Mouse (Mus musculus): ENCODE data around the gene Crip1. TPM values are rescaled to one million over a fixed set of nuclear protein-coding genes. Genes with fewer than 3 reads are reported as not detected.

The Crip1 gene
- polyA plus RNA-seq, 1 experiment from 2014 or later: 30.6 TPM

GRCm38 (mm10) chr12:113124726-113125125 lies 21.4 kb upstream of the Crip1 start:
- Histone ChIP-seq H3K4me2 (ENCODE audit: low read length) (no peak overlapping the region), H3K9ac (replicated peaks; ENCODE audit: low read depth, low read length) (no peak overlapping the region), H3K4me1 (replicated peaks; ENCODE audit: control insufficient read depth, insufficient read depth, low read length) (no peaks in the 10 kb centered on the region), H3K27me3 (replicated peaks; ENCODE audit: control insufficient read depth, insufficient read depth, low read length) (no peaks in the 10 kb centered on the region), H3K4me3 (replicated peaks; ENCODE audit: low read length) (no peak overlapping the region), H3K27ac (ENCODE audit: low read length) (no peak overlapping the region), H3K36me3 (ENCODE audit: control insufficient read depth, insufficient read depth) (peaks cover 45% of the 10 kb centered on the region), H3K9me3 (ENCODE audit: control insufficient read depth, low read length) (no peaks in the 10 kb centered on the region)
- 96% methylated on average over 6 of the region's 6 CpGs for WGBS
- ATAC-seq: no peak

GRCm38 (mm10) chr12:113130732-113131131 lies 15.4 kb upstream of the Crip1 start:
- no peak for ATAC-seq
- Histone ChIP-seq H3K27ac (ENCODE audit: low read length) (no peak overlapping the region), H3K4me1 (replicated peaks; ENCODE audit: control insufficient read depth, insufficient read depth, low read length) (no peaks in the 10 kb centered on the region), H3K9ac (replicated peaks; ENCODE audit: low read depth, low read length) (no peak overlapping the region), H3K4me2 (ENCODE audit: low read length) (no peak overlapping the region), H3K36me3 (ENCODE audit: control insufficient read depth, insufficient read depth) (peaks cover 55% of the 10 kb centered on the region), H3K9me3 (ENCODE audit: control insufficient read depth, low read length) (no peaks in the 10 kb centered on the region), H3K4me3 (replicated peaks; ENCODE audit: low read length) (no peak overlapping the region), H3K27me3 (replicated peaks; ENCODE audit: control insufficient read depth, insufficient read depth, low read length) (no peaks in the 10 kb centered on the region)
- WGBS: 95% methylated on average over 8 of the region's 8 CpGs

GRCm38 (mm10) chr12:113131601-113132000 lies 14.5 kb upstream of the Crip1 start:
- WGBS: 97% methylated on average over 14 of the region's 14 CpGs
- no peak overlapping the region for H3K9ac ChIP-seq (replicated peaks; ENCODE audit: low read depth, low read length)
- no peaks in the 10 kb centered on the region for H3K9me3 ChIP-seq (ENCODE audit: control insufficient read depth, low read length)
- no peaks in the 10 kb centered on the region for H3K4me1 ChIP-seq (replicated peaks; ENCODE audit: control insufficient read depth, insufficient read depth, low read length)
- no peak for ATAC-seq
- H3K4me2 ChIP-seq (ENCODE audit: low read length): no peak overlapping the region
- H3K36me3 ChIP-seq (ENCODE audit: control insufficient read depth, insufficient read depth): peaks cover 61% of the 10 kb centered on the region
- H3K27ac ChIP-seq (ENCODE audit: low read length): no peak overlapping the region
- H3K27me3 ChIP-seq (replicated peaks; ENCODE audit: control insufficient read depth, insufficient read depth, low read length): no peaks in the 10 kb centered on the region
- no peak overlapping the region for H3K4me3 ChIP-seq (replicated peaks; ENCODE audit: low read length)

- ATAC-seq: no peak
- Histone ChIP-seq H3K27ac (ENCODE audit: low read length) (no peak overlapping the region), H3K9me3 (ENCODE audit: control insufficient read depth, low read length) (no peaks in the 10 kb centered on the region), H3K4me3 (replicated peaks; ENCODE audit: low read length) (no peak overlapping the region), H3K36me3 (ENCODE audit: control insufficient read depth, insufficient read depth) (peaks cover 68% of the 10 kb centered on the region), H3K27me3 (replicated peaks; ENCODE audit: control insufficient read depth, insufficient read depth, low read length) (no peaks in the 10 kb centered on the region), H3K4me1 (replicated peaks; ENCODE audit: control insufficient read depth, insufficient read depth, low read length) (no peaks in the 10 kb centered on the region), H3K9ac (replicated peaks; ENCODE audit: low read depth, low read length) (no peak overlapping the region), H3K4me2 (ENCODE audit: low read length) (no peak overlapping the region)
- 49% methylated on average over 2 of the region's 2 CpGs for WGBS
Observed at GRCm38 (mm10) chr12:113132567-113132966, 13.5 kb upstream of the Crip1 start.

- ATAC-seq: no peak
- no peaks in the 10 kb centered on the region for H3K4me1 ChIP-seq (replicated peaks; ENCODE audit: control insufficient read depth, insufficient read depth, low read length)
- no peak overlapping the region for H3K9ac ChIP-seq (replicated peaks; ENCODE audit: low read depth, low read length)
- H3K27ac ChIP-seq (ENCODE audit: low read length): no peak overlapping the region
- no peak overlapping the region for H3K4me3 ChIP-seq (replicated peaks; ENCODE audit: low read length)
- WGBS: 87% methylated on average over 9 of the region's 9 CpGs
- peaks cover 61% of the 10 kb centered on the region for H3K36me3 ChIP-seq (ENCODE audit: control insufficient read depth, insufficient read depth)
- no peaks in the 10 kb centered on the region for H3K9me3 ChIP-seq (ENCODE audit: control insufficient read depth, low read length)
- H3K27me3 ChIP-seq (replicated peaks; ENCODE audit: control insufficient read depth, insufficient read depth, low read length): no peaks in the 10 kb centered on the region
- H3K4me2 ChIP-seq (ENCODE audit: low read length): no peak overlapping the region
Observed at GRCm38 (mm10) chr12:113133260-113133659, 12.9 kb upstream of the Crip1 start.

- no peak overlapping the region for H3K4me2 ChIP-seq (ENCODE audit: low read length)
- no peak overlapping the region for H3K4me3 ChIP-seq (replicated peaks; ENCODE audit: low read length)
- peaks cover 5% of the 10 kb centered on the region for H3K4me1 ChIP-seq (replicated peaks; ENCODE audit: control insufficient read depth, insufficient read depth, low read length)
- H3K9me3 ChIP-seq (ENCODE audit: control insufficient read depth, low read length): no peaks in the 10 kb centered on the region
- WGBS: 82% methylated on average over 5 of the region's 5 CpGs
- H3K27ac ChIP-seq (ENCODE audit: low read length): no peak overlapping the region
- peaks cover 56% of the 10 kb centered on the region for H3K36me3 ChIP-seq (ENCODE audit: control insufficient read depth, insufficient read depth)
- H3K9ac ChIP-seq (replicated peaks; ENCODE audit: low read depth, low read length): no peak overlapping the region
- H3K27me3 ChIP-seq (replicated peaks; ENCODE audit: control insufficient read depth, insufficient read depth, low read length): no peaks in the 10 kb centered on the region
- no peak for ATAC-seq
Observed at GRCm38 (mm10) chr12:113133861-113134403, 12.2 kb upstream of the Crip1 start.

GRCm38 (mm10) chr12:113134502-113134901 lies 11.6 kb upstream of the Crip1 start:
- WGBS: 93% methylated on average over 4 of the region's 4 CpGs
- no peak for ATAC-seq
- no peak overlapping the region for H3K4me3 ChIP-seq (replicated peaks; ENCODE audit: low read length)
- H3K9ac ChIP-seq (replicated peaks; ENCODE audit: low read depth, low read length): no peak overlapping the region
- H3K36me3 ChIP-seq (ENCODE audit: control insufficient read depth, insufficient read depth): peaks cover 53% of the 10 kb centered on the region
- no peaks in the 10 kb centered on the region for H3K27me3 ChIP-seq (replicated peaks; ENCODE audit: control insufficient read depth, insufficient read depth, low read length)
- no peak overlapping the region for H3K4me2 ChIP-seq (ENCODE audit: low read length)
- H3K4me1 ChIP-seq (replicated peaks; ENCODE audit: control insufficient read depth, insufficient read depth, low read length): peaks cover 11% of the 10 kb centered on the region
- no peak overlapping the region for H3K27ac ChIP-seq (ENCODE audit: low read length)
- H3K9me3 ChIP-seq (ENCODE audit: control insufficient read depth, low read length): no peaks in the 10 kb centered on the region

GRCm38 (mm10) chr12:113135401-113135800 lies 10.7 kb upstream of the Crip1 start:
- Histone ChIP-seq H3K4me3 (replicated peaks; ENCODE audit: low read length) (no peak overlapping the region), H3K4me2 (ENCODE audit: low read length) (no peak overlapping the region), H3K9ac (replicated peaks; ENCODE audit: low read depth, low read length) (no peak overlapping the region), H3K4me1 (replicated peaks; ENCODE audit: control insufficient read depth, insufficient read depth, low read length) (peaks cover 14% of the 10 kb centered on the region), H3K36me3 (ENCODE audit: control insufficient read depth, insufficient read depth) (peaks cover 44% of the 10 kb centered on the region), H3K9me3 (ENCODE audit: control insufficient read depth, low read length) (no peaks in the 10 kb centered on the region), H3K27ac (ENCODE audit: low read length) (no peak overlapping the region), H3K27me3 (replicated peaks; ENCODE audit: control insufficient read depth, insufficient read depth, low read length) (no peaks in the 10 kb centered on the region)
- ATAC-seq: no peak
- WGBS: 85% methylated on average over 7 of the region's 7 CpGs

GRCm38 (mm10) chr12:113136492-113137020 lies 9.6 kb upstream of the Crip1 start:
- no peak overlapping the region for H3K9ac ChIP-seq (replicated peaks; ENCODE audit: low read depth, low read length)
- H3K4me3 ChIP-seq (replicated peaks; ENCODE audit: low read length): no peak overlapping the region
- H3K4me2 ChIP-seq (ENCODE audit: low read length): no peak overlapping the region
- H3K9me3 ChIP-seq (ENCODE audit: control insufficient read depth, low read length): no peaks in the 10 kb centered on the region
- peaks cover 22% of the 10 kb centered on the region for H3K4me1 ChIP-seq (replicated peaks; ENCODE audit: control insufficient read depth, insufficient read depth, low read length)
- no peaks in the 10 kb centered on the region for H3K27me3 ChIP-seq (replicated peaks; ENCODE audit: control insufficient read depth, insufficient read depth, low read length)
- H3K36me3 ChIP-seq (ENCODE audit: control insufficient read depth, insufficient read depth): peaks cover 42% of the 10 kb centered on the region
- no peak for ATAC-seq
- no peak overlapping the region for H3K27ac ChIP-seq (ENCODE audit: low read length)
- 83% methylated on average over 17 of the region's 17 CpGs for WGBS

All from forebrain, embryonic 16.5 days (tissue).